Mouse (Mus musculus) thymus, adult 2 months (tissue): ENCODE measurements around the gene Flnb. TPM values are rescaled to one million over a fixed set of nuclear protein-coding genes. Genes with fewer than 3 reads are reported as not detected.

ENCODE experiments used
- DNase-seq: peaks from one replicate; pipeline ENCODE4 v3.0.0; 2021
- H3K27ac ChIP-seq: fragments of 200-500 bp; 2 replicates; pipeline ENCODE4 v1.5.1; 2012; ENCODE audit warnings: low read length, control low read depth; ENCODE audit not compliant: control insufficient read depth, insufficient read depth
- H3K27me3 ChIP-seq: fragments of 200-500 bp; 2 replicates; pipeline ENCODE4 v1.6.1; 2012; ENCODE audit warnings: mild to moderate bottlenecking, low read length, moderate library complexity, mixed read lengths; ENCODE audit not compliant: control insufficient read depth, insufficient read depth
- H3K36me3 ChIP-seq: fragments of 200-500 bp; 2 replicates; pipeline ENCODE4 v1.6.1; 2012; ENCODE audit warnings: mild to moderate bottlenecking, low read length, moderate library complexity; ENCODE audit not compliant: control insufficient read depth, insufficient read depth
- H3K4me1 ChIP-seq: fragments of 200-500 bp; replicated peaks from 2 replicates; pipeline ENCODE4 v1.6.1; 2012; ENCODE audit warnings: low read length; ENCODE audit not compliant: control insufficient read depth, insufficient read depth
- H3K4me3 ChIP-seq: fragments of 200-500 bp; 2 replicates; pipeline ENCODE4 v1.5.1; 2012; ENCODE audit warnings: mild to moderate bottlenecking, low read length, control low read depth, moderate library complexity; ENCODE audit not compliant: control insufficient read depth, insufficient read depth
- CTCF ChIP-seq: fragments of 200-500 bp; IDR thresholded peaks from 2 replicates; pipeline ENCODE4 v1.5.1; 2012; ENCODE audit warnings: mild to moderate bottlenecking, control low read depth, low read length, moderate library complexity, borderline replicate concordance; ENCODE audit not compliant: control insufficient read depth, poor library complexity, insufficient read depth; ENCODE audit errors: extremely low read depth
- POLR2A ChIP-seq: fragments of 200-500 bp; IDR thresholded peaks from 2 replicates; pipeline ENCODE4 v1.6.1; 2012; ENCODE audit warnings: mild to moderate bottlenecking, low read length, control low read depth, moderate library complexity; ENCODE audit not compliant: control insufficient read depth, poor library complexity, insufficient read depth; ENCODE audit errors: extremely low read depth
- WGBS: fragments of 180-500 bp; shearing (Covaris S2); methylation state at CpG from one replicate; pipeline ENCODE4 v1.1.7; 2018; 5-methylcytosine and 5-hydroxymethylcytosine counted together
- polyA plus RNA-seq: library from polyadenylated mRNA; depleted of rRNA; stranded (reverse); fragments of >200 nt; gene quantifications from 2 replicates; pipeline ENCODE4 v1.2.3, GENCODE M21; 2012

Flnb gene
- polyA plus RNA-seq, 1 experiment: 26.4 TPM

DNA sequence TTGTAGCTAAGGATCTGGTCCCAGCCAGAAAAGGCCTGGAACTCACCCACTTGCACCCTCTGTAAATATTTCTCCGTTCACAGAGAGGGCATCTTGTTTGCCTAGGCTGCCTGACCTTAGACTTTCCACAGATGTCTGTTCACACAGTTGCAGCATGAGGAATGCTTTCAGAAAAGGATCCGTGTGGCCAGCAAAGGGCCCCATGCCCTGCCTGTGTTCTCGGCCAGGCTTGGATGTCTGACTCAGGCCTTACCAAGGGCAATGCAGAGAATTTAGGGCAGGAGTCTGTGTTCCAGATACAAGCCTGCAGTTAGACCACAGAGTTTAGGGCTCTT is 126.0 kb downstream of the Flnb start:
- Histone ChIP-seq H3K4me1 (peaks cover 7% of the 10 kb centered on the region), H3K36me3 (no peaks in the 10 kb centered on the region), H3K4me3 (no peak overlapping the region), H3K27me3 (no peaks in the 10 kb centered on the region), H3K27ac (no peak overlapping the region)
- DNase-seq: no peak
- no peak for TF ChIP-seq CTCF
- no peak for TF ChIP-seq POLR2A
- WGBS: 96% methylated on average over 3 of the region's 3 CpGs

DNA sequence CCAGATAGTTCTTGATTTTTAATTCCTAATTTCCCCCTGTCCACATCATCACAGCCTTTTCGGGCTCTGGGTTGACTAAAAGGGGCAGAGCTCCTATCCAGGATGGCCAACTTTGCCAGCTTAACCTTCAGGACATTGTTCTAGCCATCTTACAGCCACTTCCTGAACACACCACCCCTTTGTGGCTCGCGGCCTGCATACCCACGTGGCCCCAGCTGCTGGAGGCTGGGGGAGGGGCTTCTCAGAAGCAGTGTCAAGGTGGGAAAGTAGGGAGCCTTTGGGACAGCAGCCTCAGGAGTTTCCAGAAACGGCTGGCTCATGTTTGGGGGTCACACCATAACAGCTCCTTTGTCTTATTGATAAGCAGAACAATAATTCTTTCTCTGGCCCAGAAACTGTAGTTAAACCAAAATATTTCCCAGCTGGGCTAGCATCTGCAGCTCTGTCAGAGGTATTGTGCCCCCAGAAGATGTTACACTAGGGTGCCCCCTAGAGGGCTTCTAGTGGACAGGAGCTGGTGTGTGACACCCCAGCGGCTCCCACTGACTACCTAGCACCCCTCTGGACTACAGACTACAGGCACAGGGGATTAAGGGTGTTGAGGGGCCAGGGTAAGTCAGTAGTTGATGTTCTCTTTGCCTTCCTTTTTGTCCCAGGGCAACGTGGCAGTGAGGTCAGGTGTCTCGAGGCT is 126.7 kb downstream of the Flnb start:
- no peak for TF ChIP-seq CTCF
- TF ChIP-seq POLR2A: no peak
- H3K4me1 ChIP-seq: peaks cover 7% of the 10 kb centered on the region
- no peaks in the 10 kb centered on the region for H3K36me3 ChIP-seq
- DNase-seq: peak; percentile 53
- H3K27ac ChIP-seq: no peak overlapping the region
- no peak overlapping the region for H3K4me3 ChIP-seq
- 29% methylated on average over 8 of the region's 8 CpGs for WGBS
- H3K27me3 ChIP-seq: no peaks in the 10 kb centered on the region

DNA sequence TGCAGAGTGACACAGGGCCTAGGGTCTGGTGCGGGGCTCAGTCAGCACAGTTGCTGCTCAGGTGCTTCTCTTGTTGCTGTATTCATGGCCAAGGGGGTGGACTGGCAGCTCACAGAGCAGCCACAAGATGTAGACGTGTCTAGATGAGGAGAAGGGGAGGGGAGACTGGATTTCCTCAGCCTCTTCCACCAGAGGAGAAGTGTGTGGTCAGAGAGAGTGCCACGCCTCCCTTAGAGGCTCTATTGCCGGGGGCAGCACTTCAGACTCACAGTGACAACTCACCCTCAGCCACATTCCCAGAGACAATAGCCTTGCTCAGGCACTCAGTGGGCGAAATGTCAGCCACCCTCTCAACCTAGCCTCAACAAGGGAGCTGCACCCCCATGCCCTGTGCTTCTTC is 127.5 kb downstream of the Flnb start:
- H3K36me3 ChIP-seq: no peaks in the 10 kb centered on the region
- TF ChIP-seq CTCF: no peak
- no peak for TF ChIP-seq POLR2A

DNA sequence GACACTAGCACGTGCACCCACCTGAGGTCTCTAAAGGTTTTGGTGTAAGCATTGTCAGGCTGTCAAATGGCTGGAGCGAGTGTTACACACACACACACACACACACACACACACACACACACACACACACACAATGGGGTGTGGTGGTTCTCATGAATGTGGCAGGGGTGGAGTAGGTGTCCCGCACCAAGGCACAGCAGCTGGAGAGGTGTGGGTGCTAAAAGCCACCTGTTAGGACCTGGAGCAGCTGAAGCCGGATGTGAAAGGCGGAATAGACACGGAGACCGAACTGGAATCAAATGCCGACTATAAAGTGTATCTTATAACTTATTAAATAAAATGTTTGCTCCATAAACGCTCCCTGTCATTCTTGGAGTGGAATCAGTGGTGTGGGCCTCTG is 133.5 kb downstream of the Flnb start:
- no peak overlapping the region for H3K27ac ChIP-seq
- no peak for DNase-seq

More for the DNA sequence above, 127.5 kb downstream of the Flnb start:
- no peak overlapping the region for H3K27ac ChIP-seq
- H3K27me3 ChIP-seq: no peaks in the 10 kb centered on the region
- DNase-seq: no peak
- WGBS: 77% methylated on average over 5 of the region's 5 CpGs
- peaks cover 7% of the 10 kb centered on the region for H3K4me1 ChIP-seq
- no peak overlapping the region for H3K4me3 ChIP-seq

DNA sequence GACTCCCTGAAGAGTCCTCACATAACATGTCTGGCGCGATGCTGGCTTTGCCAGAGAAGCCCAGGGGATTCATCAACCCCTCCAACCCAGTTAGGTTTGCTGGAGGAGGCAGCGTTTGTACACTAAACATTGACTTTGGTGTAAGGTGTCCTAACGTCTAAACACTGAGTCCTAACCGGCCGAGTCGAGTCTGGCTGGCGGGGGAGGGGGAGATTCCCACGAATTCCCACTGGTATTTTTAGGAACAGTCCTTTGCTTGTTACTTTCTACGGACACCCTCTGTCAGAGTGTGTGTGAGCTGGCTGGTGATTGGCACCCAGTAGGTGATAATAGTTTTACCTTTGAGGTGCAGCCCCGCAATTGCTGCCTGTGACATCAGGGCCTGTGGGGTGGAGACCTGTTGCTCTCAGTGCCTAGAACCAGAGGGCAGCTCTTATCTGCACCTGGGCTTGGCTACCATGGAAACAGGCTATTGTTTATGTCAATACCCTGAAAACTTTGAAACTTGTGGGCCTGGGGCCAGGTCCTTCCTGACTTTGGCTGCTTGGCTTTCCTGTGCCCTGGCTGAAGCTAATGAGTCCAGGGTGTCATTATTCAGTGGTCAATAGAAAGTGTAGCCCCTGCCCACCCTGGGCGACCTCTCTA is 135.0 kb downstream of the Flnb start:
- TF ChIP-seq CTCF: no peak
- no peak for TF ChIP-seq POLR2A
- H3K27me3 ChIP-seq: no peaks in the 10 kb centered on the region
- no peaks in the 10 kb centered on the region for H3K36me3 ChIP-seq
- no peaks in the 10 kb centered on the region for H3K4me1 ChIP-seq
- no peak overlapping the region for H3K27ac ChIP-seq
- WGBS: 85% methylated on average over 12 of the region's 12 CpGs
- no peak overlapping the region for H3K4me3 ChIP-seq
- DNase-seq: no peak

More for the DNA sequence above, 133.5 kb downstream of the Flnb start:
- Histone ChIP-seq H3K4me1 (no peaks in the 10 kb centered on the region), H3K27me3 (no peaks in the 10 kb centered on the region), H3K36me3 (no peaks in the 10 kb centered on the region), H3K4me3 (no peak overlapping the region)
- TF ChIP-seq CTCF: no peak
- no peak for TF ChIP-seq POLR2A
- 96% methylated on average over 9 of the region's 9 CpGs for WGBS

DNA sequence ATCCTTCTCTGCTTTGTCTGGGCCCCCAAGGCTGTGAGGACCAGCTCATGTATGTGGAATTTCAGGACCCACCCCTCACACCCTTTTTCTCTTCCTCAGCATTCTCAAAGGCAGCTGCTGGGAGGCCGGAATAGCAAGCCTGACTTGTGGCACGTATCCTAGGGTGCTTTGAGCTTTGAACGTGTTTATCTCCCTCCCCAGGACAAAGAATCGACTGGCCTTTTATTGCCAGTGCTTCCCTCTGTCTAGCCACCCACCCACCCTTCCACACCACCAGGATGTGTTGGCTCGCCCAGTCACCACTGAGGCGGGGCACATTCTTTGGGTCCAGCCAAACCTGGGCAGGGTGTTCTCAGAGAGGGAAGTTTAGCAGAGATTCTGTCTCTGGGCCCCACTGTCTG is 136.3 kb downstream of the Flnb start:
- no peak for DNase-seq
- no peak overlapping the region for H3K4me3 ChIP-seq
- no peaks in the 10 kb centered on the region for H3K36me3 ChIP-seq
- no peak overlapping the region for H3K27ac ChIP-seq
- TF ChIP-seq CTCF (no peak), POLR2A (no peak)
- no peaks in the 10 kb centered on the region for H3K4me1 ChIP-seq
- H3K27me3 ChIP-seq: no peaks in the 10 kb centered on the region
- WGBS: 87% methylated on average over 6 of the region's 6 CpGs

DNA sequence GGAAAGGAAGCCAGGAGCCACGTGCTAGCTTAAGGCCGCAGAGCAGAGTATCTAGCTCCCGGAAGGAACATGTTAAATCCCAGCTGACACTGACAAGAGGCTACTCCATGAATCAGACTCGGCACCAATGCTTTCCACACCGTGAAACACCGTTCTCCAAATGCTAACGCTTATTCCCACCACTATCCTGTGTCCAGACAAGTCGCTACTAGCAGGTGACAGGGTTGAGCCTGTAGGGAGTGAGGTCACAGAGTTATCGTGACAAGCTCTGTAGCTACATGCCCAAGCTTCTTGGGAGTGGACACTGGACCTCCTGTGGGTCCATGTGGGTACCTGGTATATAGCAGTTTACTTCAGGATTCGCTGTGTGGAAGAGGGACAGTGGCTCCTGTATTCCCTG is 138.7 kb downstream of the Flnb start:
- TF ChIP-seq POLR2A (no peak), CTCF (no peak)
- 94% methylated on average over 10 of the region's 10 CpGs for WGBS
- H3K36me3 ChIP-seq: no peaks in the 10 kb centered on the region
- H3K4me1 ChIP-seq: no peaks in the 10 kb centered on the region
- H3K27me3 ChIP-seq: no peaks in the 10 kb centered on the region
- no peak overlapping the region for H3K4me3 ChIP-seq
- no peak for DNase-seq
- H3K27ac ChIP-seq: no peak overlapping the region
